Mouse (Mus musculus): ENCODE measurements around the gene H1f0.
A peak's percentile ranks its signal among the peaks of the same experiment; 100 is the strongest.

Gene H1f0

GRCm38 (mm10) chr15:79038331-79038730, 10.1 kb downstream of the H1f0 start:
- DNase-seq (ENCODE audit: low spot score in 2 of 2) = no peak

- DNase-seq (ENCODE audit: low spot score in 2 of 2) = peak in 1 of 2 experiments; percentile 53
Measured at GRCm38 (mm10) chr15:79038853-79039252, 10.6 kb downstream of the H1f0 start.

- DNase-seq (ENCODE audit: low spot score in 2 of 2) = no peak
Measured at GRCm38 (mm10) chr15:79040501-79041416, 12.5 kb downstream of the H1f0 start.

GRCm38 (mm10) chr15:79041585-79041984, 13.3 kb downstream of the H1f0 start, which contains the start of gene Galr3:
TSS of gene Galr3 (plus strand) at chr15:79041885.
- DNase-seq (ENCODE audit: low spot score in 2 of 2) = no peak

GRCm38 (mm10) chr15:79042721-79043491, 14.7 kb downstream of the H1f0 start:
- peak; percentile 53 to 56 for DNase-seq (ENCODE audit: low spot score in 2 of 2)

GRCm38 (mm10) chr15:79044837-79045236, 16.6 kb downstream of the H1f0 start:
- no peak for DNase-seq (ENCODE audit: low spot score in 2 of 2)

GRCm38 (mm10) chr15:79048186-79048585, 19.9 kb downstream of the H1f0 start:
- DNase-seq (ENCODE audit: low spot score in 2 of 2) = no peak

GRCm38 (mm10) chr15:79050160-79050845, 22.1 kb downstream of the H1f0 start:
- no peak for DNase-seq (ENCODE audit: low spot score in 2 of 2)

- no peak for DNase-seq (ENCODE audit: low spot score in 2 of 2)
Measured at GRCm38 (mm10) chr15:79050964-79051363, 22.7 kb downstream of the H1f0 start.

- DNase-seq (ENCODE audit: low spot score in 2 of 2) = no peak
Measured at GRCm38 (mm10) chr15:79051461-79052360, 23.5 kb downstream of the H1f0 start.

- DNase-seq (ENCODE audit: low spot score in 2 of 2) = no peak
Measured at GRCm38 (mm10) chr15:79052366-79052765, 24.1 kb downstream of the H1f0 start.

- no peak for DNase-seq (ENCODE audit: low spot score in 2 of 2)
Measured at GRCm38 (mm10) chr15:79056601-79057000, 28.4 kb downstream of the H1f0 start.

- no peak for DNase-seq (ENCODE audit: low spot score in 2 of 2)
Measured at GRCm38 (mm10) chr15:79057850-79058249, 29.6 kb downstream of the H1f0 start.

GRCm38 (mm10) chr15:79060887-79061565, 32.8 kb downstream of the H1f0 start:
- no peak for DNase-seq (ENCODE audit: low spot score in 2 of 2)

- peak; percentile 97 to 99 for DNase-seq (ENCODE audit: low spot score in 2 of 2)
Measured at GRCm38 (mm10) chr15:79062376-79063159, 34.3 kb downstream of the H1f0 start, which contains the start of gene Ankrd54. TSS of gene Ankrd54 (minus strand) at chr15:79062893.

- no peak for DNase-seq (ENCODE audit: low spot score in 2 of 2)
Measured at GRCm38 (mm10) chr15:79063160-79063740, 35.0 kb downstream of the H1f0 start.

GRCm38 (mm10) chr15:79065086-79065770, 37.0 kb downstream of the H1f0 start:
- DNase-seq (ENCODE audit: low spot score in 2 of 2) = no peak

GRCm38 (mm10) chr15:79066276-79066675, 38.0 kb downstream of the H1f0 start:
- no peak for DNase-seq (ENCODE audit: low spot score in 2 of 2)
